Mouse (Mus musculus) CD4-positive helper T cell, adult 2 months (primary cell): ENCODE measurements at regions not wholly inside any gene's neighbourhood (a gene's known extent, or its start where the extent isn't known, plus 50 kb on each side); places are given as distances from the start of the nearest gene placed in this dataset.

Experiments used
- DNase-seq: peaks from one replicate; pipeline ENCODE4 v3.0.0-alpha.2; 2012; ENCODE audit warnings: low read depth, missing footprints, low spot score

GRCm38 (mm10) chr13:101935843-101936242 is 167.8 kb upstream of the Pik3r1 start:
- DNase-seq = no peak

GRCm38 (mm10) chr13:101954521-101954920 is 186.5 kb upstream of the Pik3r1 start:
- DNase-seq = no peak

GRCm38 (mm10) chr13:101955806-101956418 is 187.9 kb upstream of the Pik3r1 start:
- DNase-seq = no peak

- no peak for DNase-seq
Measured at GRCm38 (mm10) chr13:101957782-101958181, 189.8 kb upstream of the Pik3r1 start.

- DNase-seq = no peak
Measured at GRCm38 (mm10) chr13:101965537-101965936, 197.5 kb upstream of the Pik3r1 start.

- DNase-seq = no peak
Measured at GRCm38 (mm10) chr13:101966799-101967397, 198.9 kb upstream of the Pik3r1 start.

GRCm38 (mm10) chr13:101967466-101967865 is 199.4 kb upstream of the Pik3r1 start:
- no peak for DNase-seq

GRCm38 (mm10) chr13:101976766-101977165 is 208.7 kb upstream of the Pik3r1 start:
- DNase-seq = no peak

GRCm38 (mm10) chr13:101980171-101980835 is 212.3 kb upstream of the Pik3r1 start:
- DNase-seq = no peak

- DNase-seq = no peak
Measured at GRCm38 (mm10) chr13:101988637-101989413, 220.8 kb upstream of the Pik3r1 start.

- DNase-seq = no peak
Measured at GRCm38 (mm10) chr13:101991729-101992128, 223.7 kb upstream of the Pik3r1 start.

- no peak for DNase-seq
Measured at GRCm38 (mm10) chr13:101994779-101995178, 226.8 kb upstream of the Pik3r1 start.

- DNase-seq = no peak
Measured at GRCm38 (mm10) chr13:101995529-101995928, 227.5 kb upstream of the Pik3r1 start.

GRCm38 (mm10) chr13:101996144-101996543 is 228.1 kb upstream of the Pik3r1 start:
- no peak for DNase-seq

GRCm38 (mm10) chr13:101997415-101997814 is 229.4 kb upstream of the Pik3r1 start:
- DNase-seq = no peak

- DNase-seq = no peak
Measured at GRCm38 (mm10) chr13:102006565-102006964, 238.5 kb upstream of the Pik3r1 start.

GRCm38 (mm10) chr13:102011965-102012364 is 243.9 kb upstream of the Pik3r1 start:
- DNase-seq = no peak

GRCm38 (mm10) chr13:102014514-102014913 is 246.5 kb upstream of the Pik3r1 start:
- no peak for DNase-seq

- DNase-seq = no peak
Measured at GRCm38 (mm10) chr13:102014958-102015357, 246.9 kb upstream of the Pik3r1 start.

GRCm38 (mm10) chr13:102016518-102016917 is 248.5 kb upstream of the Pik3r1 start:
- no peak for DNase-seq

- no peak for DNase-seq
Measured at GRCm38 (mm10) chr13:102022273-102022672, 254.3 kb upstream of the Pik3r1 start.

GRCm38 (mm10) chr13:102022757-102023156 is 254.7 kb upstream of the Pik3r1 start:
- DNase-seq = no peak
